Mouse (Mus musculus) hematopoietic stem cell, adult 5-6 weeks (primary cell): ENCODE results near the gene Ppp2r5c. TPM values are rescaled to one million over a fixed set of nuclear protein-coding genes. Genes with fewer than 3 reads are reported as not detected.

Source experiments
- ATAC-seq, 2 experiments: fragments of 125-278 bp in 1 of 2; replicated peaks in 1 of 2; 2 replicates each; pipeline ENCODE4 v1.8.0; 2016 to 2017; ENCODE audit warnings: inconsistent platforms in 2 of 2, mild to moderate bottlenecking in 2 of 2, moderate number of reproducible peaks in 2 of 2, low read depth in 1 of 2, moderate TSS enrichment in 1 of 2; ENCODE audit not compliant: low FRiP score in 2 of 2, poor library complexity in 2 of 2, severe bottlenecking in 2 of 2, insufficient read depth in 1 of 2, low TSS enrichment in 1 of 2
- total RNA-seq: library from RNA; stranded (forward); fragments of 172-1452, 232-1000 nt; gene quantifications from 2 replicates; pipeline ENCODE4 v1.2.3, GENCODE M21; 2017

The Ppp2r5c gene
- total RNA-seq, 1 experiment from 2014 or later, result 248 TPM

DNA sequence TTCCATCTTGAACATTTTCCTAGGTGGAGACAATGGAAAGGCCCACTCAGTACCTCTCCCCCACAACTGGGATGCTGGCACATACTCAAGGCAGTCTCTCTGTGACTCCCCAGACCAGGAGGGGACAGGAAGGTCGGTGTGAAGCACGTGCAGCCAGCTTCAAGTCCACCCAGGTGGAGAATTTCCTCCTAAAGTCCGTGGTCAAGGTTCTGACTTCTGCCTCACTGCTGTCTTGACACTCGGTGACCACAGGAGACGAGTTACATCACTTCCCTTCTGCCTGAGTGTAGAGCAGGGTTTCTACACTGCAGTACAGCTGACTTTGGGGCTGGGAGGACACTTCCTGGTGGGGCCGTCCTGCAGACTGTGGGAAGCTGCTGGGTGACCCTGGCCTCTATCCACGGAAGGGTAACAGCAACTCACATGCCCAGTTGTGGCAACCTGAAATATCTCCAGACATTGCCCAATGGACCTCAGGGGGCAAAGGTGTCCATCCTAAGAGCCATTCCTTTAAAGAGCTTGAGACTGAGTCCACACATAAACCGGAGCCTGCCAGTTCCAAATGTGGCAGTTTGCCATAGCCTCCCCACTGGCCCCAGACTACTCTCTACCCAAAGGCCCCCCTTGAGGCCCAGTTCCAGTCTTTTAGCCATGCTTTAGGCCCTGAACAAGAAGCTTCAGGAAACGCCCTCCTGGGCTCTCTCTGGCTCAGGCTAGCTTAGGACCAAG, 10.1 kb upstream of the Ppp2r5c start:
- ATAC-seq, result peak; percentile 90 to 91

- peak; percentile 9 to 23; a peak in 2 of 4 replicates for ATAC-seq
Measured at GRCm38 (mm10) chr12:110437367-110437703, 9.6 kb upstream of the Ppp2r5c start.

DNA sequence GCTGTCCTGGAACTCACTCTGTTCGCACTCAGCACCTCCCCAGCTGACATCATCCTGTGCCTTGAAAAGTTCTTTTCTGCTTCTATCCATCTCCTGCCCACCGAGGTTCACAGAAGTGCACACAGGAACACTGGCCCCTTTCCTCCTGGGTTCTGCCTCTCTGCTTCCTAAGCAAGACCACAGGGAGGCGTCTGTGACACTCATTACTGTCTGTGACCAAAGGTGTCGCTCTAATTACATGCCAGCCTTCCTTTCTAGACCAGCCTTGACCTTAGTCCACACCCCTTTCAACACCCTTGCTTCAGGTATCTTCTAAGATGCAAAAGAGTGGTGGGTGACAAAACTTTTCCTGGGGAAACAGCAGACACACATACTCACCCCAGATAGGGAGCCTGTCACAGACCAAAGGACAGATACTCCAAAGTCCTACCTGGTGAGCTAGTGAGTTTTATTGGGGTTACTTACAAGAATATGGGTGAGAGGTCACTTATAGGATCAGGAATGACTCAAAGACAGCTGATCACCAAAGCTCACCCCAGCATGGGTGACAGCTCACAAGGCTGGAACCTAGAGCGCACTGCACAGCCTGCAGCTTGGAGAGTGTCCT, 8.4 kb upstream of the Ppp2r5c start:
- ATAC-seq, result peak; percentile 55 to 56; a peak in 3 of 4 replicates

GRCm38 (mm10) chr12:110442238-110442637, 4.7 kb upstream of the Ppp2r5c start:
- no peak for ATAC-seq

GRCm38 (mm10) chr12:110444530-110444929, 2.4 kb upstream of the Ppp2r5c start:
- no peak for ATAC-seq

GRCm38 (mm10) chr12:110445775-110446174, 1.1 kb upstream of the Ppp2r5c start:
- no peak for ATAC-seq

- no peak for ATAC-seq
Measured at GRCm38 (mm10) chr12:110447306-110447705, 386 bp downstream of the Ppp2r5c start.

- no peak for ATAC-seq
Measured at GRCm38 (mm10) chr12:110448767-110449166, 1.8 kb downstream of the Ppp2r5c start.

DNA sequence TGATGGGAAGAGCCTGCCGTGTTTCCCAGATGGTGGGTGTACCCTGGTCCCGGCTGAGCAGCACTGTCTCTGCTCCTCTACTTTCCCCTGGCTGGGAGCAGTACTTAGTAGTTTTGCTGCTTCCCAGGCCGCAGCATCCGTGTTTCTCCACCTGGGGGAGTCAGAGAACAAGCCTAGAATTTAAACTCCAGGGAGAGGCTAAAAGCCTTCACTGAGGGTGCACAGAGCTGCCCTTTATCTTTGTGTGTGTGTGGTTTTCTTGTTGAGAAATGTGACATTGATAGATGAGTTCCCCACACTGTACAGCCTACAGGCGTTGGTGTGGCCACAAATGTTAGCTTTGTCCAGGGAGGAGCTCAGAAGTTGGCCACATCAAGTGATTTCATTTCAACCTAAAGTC, 7.3 kb downstream of the Ppp2r5c start:
- ATAC-seq, result peak; percentile 86 to 88

DNA sequence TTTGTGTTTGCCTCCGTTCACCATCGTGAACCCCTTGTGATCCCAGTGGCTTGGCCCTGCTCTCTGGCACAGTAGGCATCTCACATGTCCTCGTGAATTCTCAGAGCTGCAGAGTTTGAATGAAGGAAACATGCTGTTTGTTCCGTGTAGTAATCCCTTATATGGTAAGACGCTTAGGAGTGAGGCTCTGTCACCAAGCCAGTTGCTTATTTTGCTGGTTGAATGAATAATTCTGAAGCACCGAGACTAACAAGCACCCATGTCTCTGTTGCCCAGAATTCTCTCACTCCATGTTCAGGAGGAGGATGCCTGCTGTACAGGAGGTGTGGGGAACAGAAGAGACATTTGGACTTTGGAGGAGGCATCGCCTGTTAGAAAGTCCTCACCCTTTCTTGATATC, 9.1 kb downstream of the Ppp2r5c start:
- ATAC-seq, result no peak

DNA sequence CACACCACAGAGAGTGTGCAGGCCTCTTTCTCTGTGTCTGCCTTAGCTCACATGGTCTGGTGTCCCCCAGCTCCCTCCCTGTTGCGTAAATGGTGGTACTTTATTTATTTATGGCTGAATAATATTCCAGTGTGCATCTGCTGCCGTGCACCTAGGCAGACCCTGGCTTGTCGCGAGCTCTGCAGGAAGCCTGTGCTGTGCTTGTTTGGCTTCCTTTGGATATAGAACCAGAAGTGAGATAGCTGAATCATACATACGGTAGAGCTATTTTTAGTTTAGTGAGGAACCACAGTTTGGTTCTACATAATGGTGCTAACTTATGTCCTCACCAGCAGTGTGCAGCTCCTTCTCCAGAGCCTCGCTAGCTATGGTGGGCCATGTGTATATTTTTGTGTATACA, 11.7 kb downstream of the Ppp2r5c start:
- ATAC-seq, result peak; percentile 41 to 47

GRCm38 (mm10) chr12:110460418-110461300, 13.7 kb downstream of the Ppp2r5c start:
- peak; percentile 19 to 23; a peak in 2 of 4 replicates for ATAC-seq

DNA sequence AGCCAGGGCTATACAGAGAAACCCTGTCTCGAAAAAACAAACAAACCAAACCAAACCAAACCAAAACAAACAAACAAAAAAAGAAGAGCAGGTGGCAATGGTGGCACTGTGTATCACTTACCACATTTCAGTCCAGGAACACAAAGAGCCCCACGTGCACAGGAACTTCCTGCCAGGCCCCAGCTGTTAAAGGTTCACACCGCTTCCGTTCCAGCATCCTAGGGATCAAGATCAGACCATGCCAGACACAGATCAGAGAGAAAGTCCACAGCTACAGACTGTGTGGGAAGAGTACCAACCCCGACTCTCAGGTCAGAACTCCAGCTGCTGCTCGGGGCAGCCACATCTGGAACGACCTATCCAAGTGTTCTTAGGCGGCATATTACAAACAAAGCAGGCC, 16.8 kb downstream of the Ppp2r5c start:
- 0 out of 4 replicates have a peak, but pooled peaks of 1 of the 2 experiments have one; percentile 13 for ATAC-seq

DNA sequence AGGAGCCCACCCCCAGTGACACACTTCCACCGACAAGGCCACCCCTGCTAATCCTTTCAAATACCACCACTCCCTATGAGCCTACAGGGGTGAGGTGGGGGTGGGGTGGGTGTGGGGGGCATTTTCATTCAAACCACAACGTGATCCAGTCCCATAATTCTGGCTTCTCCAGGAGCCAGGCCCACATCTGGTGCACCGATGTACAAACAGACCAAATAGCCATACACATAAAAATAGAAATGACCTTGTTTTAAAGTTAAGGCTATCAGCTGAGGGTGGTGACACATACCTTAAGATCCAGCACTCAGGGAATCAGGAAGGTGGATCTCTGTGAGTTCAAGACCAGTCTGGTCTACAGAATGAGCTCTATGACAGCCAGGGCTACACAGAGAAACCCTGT, 24.5 kb downstream of the Ppp2r5c start:
- ATAC-seq, result no peak

DNA sequence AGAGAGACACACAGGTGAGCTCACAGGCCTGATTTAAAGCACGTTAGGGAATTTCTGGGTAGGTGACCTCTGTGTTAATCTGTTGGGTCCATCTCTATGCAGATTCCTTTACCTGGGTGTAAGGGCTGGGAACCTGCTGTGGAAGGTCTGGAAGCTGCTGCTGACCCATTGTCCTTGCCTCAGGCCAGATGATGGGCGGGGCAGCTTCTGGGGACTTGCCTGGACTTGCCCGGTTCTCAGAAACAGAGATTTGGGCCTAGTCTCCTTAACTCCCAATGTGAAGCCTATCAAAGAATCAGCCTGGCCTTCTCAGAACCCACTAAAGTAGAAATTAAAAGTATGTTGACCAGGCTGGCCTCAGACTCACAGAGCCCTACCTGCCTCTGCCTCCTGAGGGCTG, 25.3 kb downstream of the Ppp2r5c start:
- no peak for ATAC-seq

GRCm38 (mm10) chr12:110474497-110474896, 27.6 kb downstream of the Ppp2r5c start:
- ATAC-seq, result no peak

DNA sequence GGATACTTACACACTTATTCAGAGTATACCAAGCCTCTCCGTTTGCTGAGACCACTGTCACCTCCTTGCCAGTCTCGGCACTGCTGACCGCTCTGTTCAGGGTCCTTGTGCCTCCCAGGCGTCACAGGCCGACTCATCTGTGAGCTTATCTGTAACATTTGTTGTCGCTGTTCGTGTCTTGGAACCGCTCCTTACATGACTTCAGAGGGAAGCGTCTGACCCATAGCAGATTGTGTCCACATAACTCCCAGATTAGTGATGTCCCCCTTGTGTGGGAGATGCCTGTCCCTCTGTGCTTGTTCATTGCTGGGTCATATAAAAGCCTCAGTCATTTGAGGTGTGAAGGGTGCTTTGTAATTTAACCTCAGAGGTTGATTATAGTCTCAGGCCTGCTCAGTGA, 29.6 kb downstream of the Ppp2r5c start:
- ATAC-seq, result no peak

- no peak for ATAC-seq
Measured at GRCm38 (mm10) chr12:110477906-110478305, 31.0 kb downstream of the Ppp2r5c start.
